Mouse (Mus musculus) c-Kit-positive CD71-positive TER-119-negative erythroid progenitor cells, embryonic 14.5 days (primary cell): ENCODE measurements around the gene Rbm20.

Experiments used
- DNase-seq: peaks from one replicate; pipeline ENCODE4 v3.0.0-alpha.2; 2013; ENCODE audit warnings: low read depth

Rbm20 gene

GRCm38 (mm10) chr19:53851826-53852698, 175.0 kb downstream of the Rbm20 start:
- no peak for DNase-seq

- DNase-seq, result no peak
These were observed 175.8 kb downstream of the Rbm20 start for GRCm38 (mm10) chr19:53852699-53853451.

- no peak for DNase-seq
These were observed 177.9 kb downstream of the Rbm20 start for GRCm38 (mm10) chr19:53854978-53855377.

- no peak for DNase-seq
These were observed 178.7 kb downstream of the Rbm20 start for GRCm38 (mm10) chr19:53855781-53856180.

GRCm38 (mm10) chr19:53856794-53857193, 179.7 kb downstream of the Rbm20 start:
- DNase-seq, result no peak

- DNase-seq, result no peak
These were observed 180.9 kb downstream of the Rbm20 start for GRCm38 (mm10) chr19:53857962-53858361.

- DNase-seq, result peak; percentile 36
These were observed 182.0 kb downstream of the Rbm20 start for GRCm38 (mm10) chr19:53859149-53859548.

- no peak for DNase-seq
These were observed 182.5 kb downstream of the Rbm20 start for GRCm38 (mm10) chr19:53859593-53859992.

- no peak for DNase-seq
These were observed 184.2 kb downstream of the Rbm20 start for GRCm38 (mm10) chr19:53861346-53861745.

- no peak for DNase-seq
These were observed 185.6 kb downstream of the Rbm20 start for GRCm38 (mm10) chr19:53862573-53863246.

- no peak for DNase-seq
These were observed 190.1 kb downstream of the Rbm20 start for GRCm38 (mm10) chr19:53867238-53867637.

GRCm38 (mm10) chr19:53868125-53868524, 191.0 kb downstream of the Rbm20 start:
- DNase-seq, result no peak

GRCm38 (mm10) chr19:53868796-53869195, 191.7 kb downstream of the Rbm20 start:
- DNase-seq, result no peak

- DNase-seq, result no peak
These were observed 192.6 kb downstream of the Rbm20 start for GRCm38 (mm10) chr19:53869427-53870385.

- no peak for DNase-seq
These were observed 193.5 kb downstream of the Rbm20 start for GRCm38 (mm10) chr19:53870568-53870967.

GRCm38 (mm10) chr19:53871502-53871901, 194.4 kb downstream of the Rbm20 start:
- DNase-seq, result no peak

- DNase-seq, result no peak
These were observed 196.0 kb downstream of the Rbm20 start for GRCm38 (mm10) chr19:53872994-53873713.

GRCm38 (mm10) chr19:53875246-53875645, 198.1 kb downstream of the Rbm20 start:
- DNase-seq, result no peak

- DNase-seq, result no peak
These were observed 200.7 kb downstream of the Rbm20 start for GRCm38 (mm10) chr19:53877779-53878178.

GRCm38 (mm10) chr19:53880460-53880859, 203.4 kb downstream of the Rbm20 start:
- no peak for DNase-seq

- no peak for DNase-seq
These were observed 204.7 kb downstream of the Rbm20 start for GRCm38 (mm10) chr19:53881786-53882185.
